Mouse (Mus musculus) limb, embryonic 14.5 days (tissue): ENCODE measurements around the gene Epb41l2. TPM values are rescaled to one million over a fixed set of nuclear protein-coding genes. Genes with fewer than 3 reads are reported as not detected.

Experiments used
- ATAC-seq: fragments of 200-750 bp; cut with Nextera tagmentation; 2 replicates; pipeline ENCODE4 v1.8.0; 2017; ENCODE audit warnings: low read depth, moderate number of reproducible peaks, moderate TSS enrichment; ENCODE audit not compliant: low FRiP score
- DNase-seq: peaks from one replicate; pipeline ENCODE4 v3.0.0-alpha.2; 2015; ENCODE audit warnings: low spot score
- H3K27ac ChIP-seq: fragments of 300-500 bp; sonication (generic); replicated peaks from 2 replicates; pipeline ENCODE4 v1.5.1; 2014; ENCODE audit warnings: low read depth, mild to moderate bottlenecking, low read length, moderate library complexity, mixed read lengths
- H3K27me3 ChIP-seq: fragments of 300-500 bp; sonication (generic); 2 replicates; pipeline ENCODE4 v1.6.1; 2014; ENCODE audit warnings: low read length, mixed read lengths; ENCODE audit not compliant: control insufficient read depth, insufficient read depth
- H3K36me3 ChIP-seq: fragments of 300-500 bp; sonication (generic); 2 replicates; pipeline ENCODE4 v1.6.1; 2014; ENCODE audit warnings: mild to moderate bottlenecking, low read length, moderate library complexity, mixed read lengths; ENCODE audit not compliant: control insufficient read depth, insufficient read depth
- H3K4me1 ChIP-seq: fragments of 300-500 bp; sonication (generic); 2 replicates; pipeline ENCODE4 v1.6.1; 2014; ENCODE audit warnings: antibody characterized with exemption, low read length, mixed read lengths; ENCODE audit not compliant: control insufficient read depth, insufficient read depth
- H3K4me2 ChIP-seq: fragments of 300-500 bp; sonication (generic); replicated peaks from 2 replicates; pipeline ENCODE4 v1.6.1; 2014; ENCODE audit warnings: low read depth, mild to moderate bottlenecking, low read length, moderate library complexity; ENCODE audit not compliant: severe bottlenecking
- H3K4me3 ChIP-seq: fragments of 300-500 bp; sonication (generic); replicated peaks from 2 replicates; pipeline ENCODE4 v1.5.1; 2014; ENCODE audit warnings: low read length
- H3K9ac ChIP-seq: fragments of 300-500 bp; sonication (generic); 2 replicates; pipeline ENCODE4 v1.6.1; 2014; ENCODE audit warnings: mild to moderate bottlenecking, low read depth, low read length, moderate library complexity; ENCODE audit not compliant: severe bottlenecking
- H3K9me3 ChIP-seq: fragments of 300-500 bp; sonication (generic); 2 replicates; pipeline ENCODE4 v1.6.1; 2016; ENCODE audit warnings: low read length; ENCODE audit not compliant: control insufficient read depth
- POLR2A ChIP-seq: fragments of 200-500 bp; IDR thresholded peaks from 2 replicates; pipeline ENCODE4 v1.8.0; 2012; ENCODE audit warnings: inconsistent platforms, mild to moderate bottlenecking, moderate library complexity, borderline replicate concordance; ENCODE audit not compliant: insufficient read depth, insufficient read length; ENCODE audit errors: extremely low read depth
- WGBS: fragments of 180-500 bp; shearing (Covaris S2); extraction: QIAGEN DNeasy Blood & Tissue Kit; methylation state at CpG from one replicate; pipeline ENCODE4 v1.1.7; 2014; 5-methylcytosine and 5-hydroxymethylcytosine counted together
- polyA plus RNA-seq, 2 experiments: library from polyadenylated mRNA; depleted of rRNA in 1 of 2; stranded (reverse) in 1 of 2; unstranded in 1 of 2; fragments of >200 nt; fragmentation: Nextera tagmentation in 1 of 2; extraction: Ambion mirVana in 1 of 2; gene quantifications; 2 replicates each; pipeline versions ENCODE4 v1.2.1 to v1.2.3; 2012 to 2014

Gene Epb41l2
- polyA plus RNA-seq, 2 experiments, result 78.1 to 143 TPM

GRCm38 (mm10) chr10:25372510-25373148 lies 13.0 kb downstream of the Epb41l2 start:
- no peak for TF ChIP-seq POLR2A
- no peak overlapping the region for H3K4me3 ChIP-seq
- H3K27me3 ChIP-seq, result no peaks in the 10 kb centered on the region
- H3K4me1 ChIP-seq, result peaks cover 58% of the 10 kb centered on the region
- H3K9ac ChIP-seq, result no peak overlapping the region
- DNase-seq, result peak; percentile 87
- H3K4me2 ChIP-seq, result peak overlapping the region; percentile 19; the same call in 1 of the 2 replicates
- peak overlapping the region; percentile 40 for H3K27ac ChIP-seq
- no peaks in the 10 kb centered on the region for H3K9me3 ChIP-seq
- 0 out of 2 replicates have a peak, but pooled peaks cover under 1% of the 10 kb centered on the region for H3K36me3 ChIP-seq
- peak; percentile 62 for ATAC-seq
- 17% methylated on average over 10 of the region's 10 CpGs for WGBS

DNA sequence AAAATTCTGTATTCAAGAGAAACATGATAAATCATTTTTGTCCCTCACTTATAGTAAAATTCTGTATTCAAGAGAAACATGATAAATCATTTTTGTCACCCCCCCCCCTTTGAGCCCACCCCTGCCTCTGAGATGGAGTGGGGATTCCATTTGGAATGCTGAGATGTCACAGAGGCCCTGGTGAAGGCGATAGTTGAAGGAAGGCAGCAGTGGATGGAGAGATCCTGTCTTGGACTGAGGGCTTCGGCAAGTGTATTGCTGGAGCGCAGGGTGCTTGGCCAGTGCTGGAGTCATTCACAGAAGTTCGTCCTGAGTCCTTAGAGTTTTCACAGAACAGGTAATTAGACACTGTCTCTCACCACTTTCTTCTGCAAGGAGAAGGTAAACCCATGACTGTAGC lies 15.4 kb downstream of the Epb41l2 start:
- Histone ChIP-seq H3K4me3 (no peak overlapping the region), H3K27me3 (no peaks in the 10 kb centered on the region), H3K4me2 (no peak overlapping the region), H3K9me3 (no peaks in the 10 kb centered on the region), H3K4me1 (peaks cover 47% of the 10 kb centered on the region), H3K36me3 (peaks cover 9% of the 10 kb centered on the region; the same call in 1 of the 2 replicates), H3K9ac (no peak overlapping the region), H3K27ac (no peak overlapping the region)
- WGBS, result 60% methylated on average over 4 of the region's 4 CpGs
- no peak for TF ChIP-seq POLR2A
- DNase-seq (no peak), ATAC-seq (no peak)

DNA sequence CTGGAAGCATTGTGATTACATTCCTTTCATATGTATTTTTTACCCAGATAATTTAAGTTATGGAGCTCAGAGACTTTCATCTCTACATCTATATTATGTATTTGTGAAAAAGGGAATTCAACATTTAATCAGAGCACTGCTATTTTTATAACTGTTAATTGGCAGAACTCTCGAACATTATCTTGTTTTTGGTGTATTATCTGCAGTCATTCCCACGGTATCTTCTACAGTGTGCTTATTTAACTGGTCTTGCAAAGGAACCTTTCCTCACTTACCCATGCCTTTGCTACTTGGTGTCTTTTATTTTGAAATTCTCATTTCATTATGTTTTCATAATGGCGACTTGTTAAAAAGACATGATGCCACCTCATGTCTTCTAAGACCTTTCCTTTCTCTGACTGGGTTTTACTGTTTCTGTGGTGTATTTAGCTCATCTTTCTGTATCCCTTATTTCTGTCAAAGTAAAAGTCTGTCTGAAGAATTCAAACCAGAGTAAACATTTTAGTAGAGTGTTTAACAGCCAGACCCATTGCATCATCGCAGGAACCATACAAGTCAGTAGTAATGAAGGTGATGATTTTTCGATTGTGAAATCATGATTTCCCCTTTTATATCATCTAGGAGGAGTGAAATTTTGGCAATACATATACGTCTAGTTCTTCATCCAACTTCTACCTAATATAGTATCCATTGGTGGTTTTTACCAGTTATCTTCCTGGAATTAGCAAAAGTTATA lies 21.3 kb downstream of the Epb41l2 start:
- H3K9me3 ChIP-seq, result no peaks in the 10 kb centered on the region
- no peak overlapping the region for H3K9ac ChIP-seq
- H3K4me3 ChIP-seq, result no peak overlapping the region
- WGBS, result 85% methylated on average over 6 of the region's 6 CpGs
- H3K27ac ChIP-seq, result no peak overlapping the region
- H3K27me3 ChIP-seq, result no peaks in the 10 kb centered on the region
- no peak overlapping the region for H3K4me2 ChIP-seq
- peaks cover 9% of the 10 kb centered on the region; the same call in 1 of the 2 replicates for H3K36me3 ChIP-seq
- no peak for TF ChIP-seq POLR2A
- ATAC-seq (no peak), DNase-seq (no peak)
- H3K4me1 ChIP-seq, result peaks cover 26% of the 10 kb centered on the region

- ATAC-seq, result peak; percentile 61; the same call in 1 of the 2 replicates
- peak; percentile 58 for DNase-seq
- Histone ChIP-seq H3K27me3 (no peaks in the 10 kb centered on the region), H3K4me3 (no peak overlapping the region), H3K36me3 (peaks cover 9% of the 10 kb centered on the region; the same call in 1 of the 2 replicates), H3K9me3 (no peaks in the 10 kb centered on the region), H3K4me1 (peaks cover 36% of the 10 kb centered on the region), H3K4me2 (peak overlapping the region; percentile 31; the same call in 1 of the 2 replicates), H3K27ac (peak overlapping the region; percentile 67; the same call in 1 of the 2 replicates), H3K9ac (no peak overlapping the region)
- WGBS, result 16% methylated on average over 10 of the region's 10 CpGs
- no peak for TF ChIP-seq POLR2A
Measured at GRCm38 (mm10) chr10:25381951-25382350, 22.4 kb downstream of the Epb41l2 start.

DNA sequence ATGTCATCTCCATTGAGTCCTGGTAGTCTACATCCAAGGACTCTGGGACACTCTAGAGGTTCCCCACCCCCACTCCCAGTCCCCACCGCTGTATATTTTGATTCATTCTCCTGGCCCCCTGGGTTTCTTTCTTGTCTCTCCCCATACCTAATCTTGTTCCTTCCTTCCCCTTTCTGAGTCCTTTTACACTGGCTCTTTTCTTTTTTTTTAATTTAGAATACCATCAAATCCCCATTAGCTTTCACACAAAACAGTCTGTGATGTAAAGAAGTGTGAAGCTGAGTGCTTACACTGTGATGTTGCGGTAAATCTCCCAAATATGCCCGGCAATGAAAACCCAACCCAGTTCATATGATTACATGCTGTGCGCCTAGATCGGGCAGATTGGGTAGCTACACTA lies 23.6 kb downstream of the Epb41l2 start:
- no peak for TF ChIP-seq POLR2A
- H3K9me3 ChIP-seq, result no peaks in the 10 kb centered on the region
- H3K4me2 ChIP-seq, result no peak overlapping the region
- no peak overlapping the region for H3K4me3 ChIP-seq
- H3K27ac ChIP-seq, result no peak overlapping the region
- H3K36me3 ChIP-seq, result peaks cover 4% of the 10 kb centered on the region; the same call in 1 of the 2 replicates
- 65% methylated on average over 5 of the region's 5 CpGs for WGBS
- no peak for ATAC-seq
- H3K27me3 ChIP-seq, result no peaks in the 10 kb centered on the region
- H3K9ac ChIP-seq, result no peak overlapping the region
- peaks cover 48% of the 10 kb centered on the region for H3K4me1 ChIP-seq
- DNase-seq, result no peak
